Mouse (Mus musculus) layer of hippocampus, adult 2 months (tissue): ENCODE results near the gene Fkbp10. TPM values are rescaled to one million over a fixed set of nuclear protein-coding genes. Genes with fewer than 3 reads are reported as not detected.
A peak's percentile ranks its signal among the peaks of the same experiment; 100 is the strongest.

ENCODE experiments used
- DNase-seq, 2 experiments: peaks; one replicate each; pipeline ENCODE4 v3.0.0; 2022; ENCODE audit warnings: low spot score in 2 of 2
- H3K27ac ChIP-seq: fragments of 200-600 bp; 2 replicates; pipeline ENCODE4 v1.8.1; 2022
- H3K4me3 ChIP-seq: fragments of 200-600 bp; 2 replicates; pipeline ENCODE4 v1.8.1; 2022; ENCODE audit warnings: mild to moderate bottlenecking
- CTCF ChIP-seq: fragments of 200-600 bp; conservative IDR thresholded peaks from 2 replicates; pipeline ENCODE4 v1.8.1; 2022; ENCODE audit warnings: antibody characterized with exemption, mild to moderate bottlenecking, moderate library complexity
- total RNA-seq, 2 experiments: library from RNA; stranded (reverse); gene quantifications; 2 replicates each; pipeline ENCODE4 v1.2.3; 2021

Gene Fkbp10
- total RNA-seq, 2 experiments from 2014 or later, result 4.4 to 5.8 TPM

DNA sequence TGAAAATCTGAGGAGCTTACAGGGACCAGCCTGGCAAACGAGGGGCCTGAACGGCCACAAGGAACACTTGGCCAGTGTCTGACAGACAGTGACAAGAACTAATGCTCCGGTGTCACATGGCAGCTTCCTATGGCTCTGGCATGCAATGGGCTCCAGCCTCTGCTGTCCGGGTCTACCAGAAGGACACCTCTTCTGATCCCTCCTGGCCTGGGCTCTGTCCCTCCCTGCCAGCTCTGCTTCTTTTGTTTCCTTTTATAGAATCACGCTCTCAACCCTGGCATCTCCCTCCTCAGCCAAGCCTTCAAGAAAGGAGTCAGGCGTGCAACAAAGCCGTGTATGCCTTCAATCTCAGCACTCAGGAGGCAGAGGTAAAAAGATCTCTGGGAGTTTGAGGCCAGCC is 14.6 kb downstream of the Fkbp10 start:
- Histone ChIP-seq H3K27ac (peak overlapping the region; percentile 36; the same call in 1 of the 2 replicates), H3K4me3 (no peak overlapping the region)
- no peak for TF ChIP-seq CTCF
- DNase-seq, result no peak

DNA sequence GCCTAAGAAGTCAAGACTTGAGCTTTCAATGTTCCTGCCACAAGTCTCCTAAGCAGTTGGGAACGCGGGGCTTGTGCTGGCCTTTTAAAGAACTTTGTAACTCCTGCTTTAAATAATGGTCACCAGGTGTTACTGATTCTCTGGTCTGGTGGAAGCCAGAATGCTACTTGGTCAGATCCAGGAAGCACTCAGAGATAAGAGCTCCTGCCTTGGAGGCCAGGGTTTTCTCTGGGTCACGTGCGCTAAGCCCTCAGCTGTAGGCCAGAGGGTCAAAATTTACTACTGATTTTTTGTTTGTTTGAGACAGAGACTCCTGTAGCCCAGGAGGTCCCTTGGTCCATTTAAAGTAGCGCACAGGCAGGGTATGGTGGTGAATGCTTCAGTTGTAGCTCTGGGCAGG is 16.5 kb downstream of the Fkbp10 start:
- DNase-seq, result no peak
- no peak for TF ChIP-seq CTCF
- H3K4me3 ChIP-seq, result no peak overlapping the region
- no peak overlapping the region for H3K27ac ChIP-seq

DNA sequence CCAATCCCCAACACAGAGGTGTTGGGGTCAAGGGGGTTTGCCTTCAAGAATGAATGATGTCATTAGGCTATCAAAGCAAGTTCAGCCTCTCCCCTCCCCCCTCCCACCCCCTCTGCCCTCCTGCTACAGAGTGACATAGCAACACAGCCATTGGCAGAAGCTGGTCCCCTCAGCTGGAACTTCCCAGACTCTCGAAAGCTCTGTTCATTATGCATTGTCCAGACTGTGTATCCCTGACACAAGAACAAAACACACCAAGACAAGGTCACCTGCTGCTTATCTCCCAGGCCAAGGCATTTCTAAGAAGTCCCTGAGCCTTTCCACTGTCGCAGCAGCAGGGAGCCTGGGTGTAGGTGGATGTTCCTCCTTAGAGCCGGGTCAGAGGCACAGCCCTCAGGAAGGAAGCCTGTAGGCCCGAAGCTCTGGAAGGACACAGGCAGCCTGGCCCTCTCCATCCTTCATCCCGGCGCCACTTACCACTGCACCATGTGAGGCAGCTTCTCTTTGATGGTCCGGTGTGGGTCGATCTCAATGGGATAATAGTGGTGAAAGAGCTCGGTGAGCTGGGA is 20.3 kb downstream of the Fkbp10 start:
- TF ChIP-seq CTCF, result no peak
- no peak for DNase-seq
- H3K27ac ChIP-seq, result no peak overlapping the region
- no peak overlapping the region for H3K4me3 ChIP-seq

DNA sequence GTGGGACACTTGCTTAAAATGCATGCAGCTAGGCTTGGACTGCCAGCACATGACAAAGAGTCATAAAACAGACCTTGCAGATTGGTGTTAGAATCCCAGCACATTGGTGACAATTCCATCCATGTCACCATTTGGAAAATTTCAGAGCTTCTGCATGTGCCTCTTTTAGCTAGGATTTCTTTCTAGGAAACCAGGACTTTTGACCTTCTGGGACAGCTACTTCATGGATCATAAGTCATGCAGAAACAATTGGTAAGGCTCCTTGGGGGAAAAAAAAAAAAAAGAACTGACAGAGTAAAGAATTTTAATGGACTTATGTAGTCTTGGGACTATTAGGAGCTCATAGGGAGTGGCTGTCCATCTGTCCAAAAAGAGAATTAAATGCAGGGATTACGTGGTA is 22.4 kb downstream of the Fkbp10 start:
- no peak for DNase-seq
- no peak overlapping the region for H3K4me3 ChIP-seq
- no peak for TF ChIP-seq CTCF

DNA sequence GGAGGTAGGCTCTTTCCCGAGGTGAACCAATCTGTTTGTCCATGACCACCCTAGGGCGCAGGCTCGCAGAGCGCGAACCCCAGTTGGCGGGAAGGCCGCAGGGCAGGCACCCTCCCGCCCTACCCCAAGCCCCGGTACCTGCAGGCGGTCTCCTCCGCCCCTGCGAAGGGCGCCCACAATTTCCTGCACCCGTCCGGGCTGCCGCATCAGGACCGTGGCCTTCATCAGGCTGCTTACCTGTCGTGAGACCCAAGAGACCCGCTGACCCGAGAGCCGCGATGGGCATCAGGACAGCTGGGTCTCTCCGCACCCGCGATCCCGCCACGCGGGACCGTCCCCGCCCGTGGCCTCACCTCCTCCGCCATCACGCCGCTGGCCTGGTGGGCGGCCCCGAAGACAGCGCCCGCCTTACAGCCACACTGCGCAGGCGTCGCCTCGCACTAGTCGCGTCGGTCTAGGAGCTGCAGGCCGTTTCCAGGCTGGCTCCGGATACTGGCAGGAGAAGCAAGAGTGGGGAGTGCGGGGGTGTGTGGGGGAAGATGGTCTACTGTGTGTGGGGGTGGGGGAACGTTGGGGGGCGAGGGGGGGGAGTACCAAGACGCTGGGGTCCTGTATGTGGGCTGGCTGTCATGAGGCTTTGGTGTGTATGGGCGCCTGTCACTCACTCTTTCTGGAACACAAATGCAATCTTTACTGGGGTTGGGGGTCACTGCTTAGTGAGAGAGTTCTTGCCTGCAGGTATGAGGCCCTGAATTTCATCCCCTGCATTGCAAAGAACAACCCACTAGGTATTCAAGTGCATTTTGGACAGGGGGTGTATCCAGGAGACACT is 25.4 kb downstream of the Fkbp10 start:
- DNase-seq, result peak; percentile 80 to 85
- TF ChIP-seq CTCF, result no peak
- H3K27ac ChIP-seq, result peak overlapping the region; percentile 95
- H3K4me3 ChIP-seq, result peak overlapping the region; percentile 83

More for the DNA sequence above, 22.4 kb downstream of the Fkbp10 start:
- no peak overlapping the region for H3K27ac ChIP-seq

DNA sequence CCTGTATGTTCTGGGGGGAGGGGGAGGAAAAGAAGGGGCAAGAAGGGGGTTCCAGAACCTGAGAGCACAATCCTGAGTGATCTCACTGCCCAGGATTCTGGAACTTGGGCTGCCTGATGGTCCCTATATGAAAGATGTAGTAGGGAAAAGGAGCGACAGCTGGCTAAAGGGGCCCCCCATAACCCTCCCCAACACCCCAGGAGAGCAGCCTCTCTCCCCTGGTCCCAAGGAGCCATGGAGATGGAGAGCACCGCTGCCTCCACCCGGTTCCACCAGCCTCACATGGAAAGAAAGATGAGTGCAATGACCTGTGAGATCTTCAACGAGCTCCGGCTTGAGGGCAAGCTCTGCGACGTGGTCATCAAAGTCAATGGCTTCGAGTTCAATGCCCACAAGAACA is 26.3 kb downstream of the Fkbp10 start, which contains the start of the genes Nt5c3b and Klhl10:
Nt5c3b (minus strand) TSS at position 12 of the 400 bp plus-strand sequence.
Klhl10 (plus strand) TSS at position 121 of the 400 bp plus-strand sequence.
- Histone ChIP-seq H3K27ac (peak within 1 kb of the TSS; percentile 95), H3K4me3 (peak within 1 kb of the TSS; percentile 83)
- TF ChIP-seq CTCF, result no peak
- DNase-seq, result no peak

DNA sequence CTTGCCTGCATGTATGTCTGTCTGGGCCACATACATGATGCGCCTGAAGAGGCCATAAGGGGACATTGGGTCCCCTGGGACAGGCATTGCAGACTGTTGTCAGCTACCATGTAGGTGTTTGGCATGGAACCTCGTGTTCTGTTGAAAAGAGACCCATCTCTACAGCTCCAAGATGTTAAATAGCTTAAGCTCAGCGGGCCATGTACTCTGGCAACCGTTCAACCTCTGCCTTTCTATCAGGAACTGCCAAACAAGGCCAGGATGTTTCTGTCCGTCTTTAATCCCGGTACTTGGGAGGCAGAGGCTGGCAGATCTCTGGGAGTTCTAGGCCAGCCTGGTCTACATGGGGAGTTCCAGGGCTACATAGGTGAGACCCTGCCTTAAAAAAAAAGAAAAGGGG is 27.1 kb downstream of the Fkbp10 start:
- Histone ChIP-seq H3K4me3 (no peak overlapping the region), H3K27ac (no peak overlapping the region)
- no peak for DNase-seq
- no peak for TF ChIP-seq CTCF

DNA sequence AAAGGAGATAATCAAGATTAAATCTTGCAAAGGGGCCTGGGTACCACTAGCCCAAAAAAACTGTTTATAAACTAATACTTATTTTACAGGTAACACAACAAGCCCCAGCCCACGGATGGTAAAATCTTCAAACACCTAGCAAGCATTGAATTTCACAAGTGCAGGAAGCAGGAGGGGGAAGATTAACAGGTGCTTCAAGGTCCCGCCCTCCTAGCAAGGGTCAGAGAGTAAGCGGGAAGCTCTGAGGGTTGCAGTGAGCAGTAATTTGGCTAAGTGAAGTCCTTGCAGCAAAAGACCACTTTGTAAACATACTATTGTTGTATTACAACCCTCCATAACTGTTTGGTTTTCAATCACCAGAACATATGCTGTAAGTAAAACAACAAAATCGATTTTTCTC is 41.8 kb downstream of the Fkbp10 start:
- H3K4me3 ChIP-seq, result no peak overlapping the region
- no peak for DNase-seq
- TF ChIP-seq CTCF, result no peak
- no peak overlapping the region for H3K27ac ChIP-seq

DNA sequence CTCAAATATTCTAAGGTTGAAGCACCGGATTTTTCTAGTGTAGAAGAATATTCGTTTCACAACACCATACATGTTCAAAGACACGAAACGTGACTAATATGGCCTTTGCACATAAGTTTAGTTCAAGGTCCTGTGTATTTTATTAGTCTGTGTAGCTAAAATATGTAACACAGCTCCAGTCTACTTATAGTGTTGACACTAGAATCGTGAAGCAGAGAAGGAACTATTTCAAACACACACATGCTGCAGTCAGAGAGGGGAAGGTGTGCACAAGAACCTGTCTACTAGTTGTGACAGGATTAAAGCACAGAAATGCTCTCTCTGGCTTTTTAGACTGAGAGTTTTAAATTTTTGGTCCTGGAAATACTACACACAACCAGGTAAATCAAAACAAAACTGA is 42.2 kb downstream of the Fkbp10 start:
- DNase-seq, result no peak
- no peak overlapping the region for H3K4me3 ChIP-seq
- TF ChIP-seq CTCF, result no peak
- no peak overlapping the region for H3K27ac ChIP-seq

DNA sequence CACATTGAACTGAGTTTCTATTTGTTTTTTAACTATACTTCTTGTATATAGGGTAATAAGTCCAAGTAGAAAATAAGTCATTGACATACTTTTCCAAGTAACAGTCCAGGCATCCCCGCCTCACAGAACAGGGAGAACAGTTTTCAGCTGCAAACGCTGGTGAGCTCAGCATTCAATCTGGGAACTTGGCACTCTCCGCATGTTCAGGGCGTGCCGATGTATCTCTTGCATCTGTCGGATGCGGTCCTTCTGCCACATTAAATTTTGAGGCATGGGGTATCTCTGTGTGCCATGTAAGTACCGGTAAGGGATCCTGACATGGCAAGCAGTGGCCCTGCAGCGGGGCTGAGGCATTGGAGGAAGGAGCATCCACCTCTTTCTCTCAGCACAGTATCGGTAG is 47.2 kb downstream of the Fkbp10 start:
- H3K4me3 ChIP-seq, result peak overlapping the region; percentile 11; the same call in 1 of the 2 replicates
- no peak for TF ChIP-seq CTCF
- peak overlapping the region; percentile 74 for H3K27ac ChIP-seq
- DNase-seq, result peak; percentile 55 to 74

DNA sequence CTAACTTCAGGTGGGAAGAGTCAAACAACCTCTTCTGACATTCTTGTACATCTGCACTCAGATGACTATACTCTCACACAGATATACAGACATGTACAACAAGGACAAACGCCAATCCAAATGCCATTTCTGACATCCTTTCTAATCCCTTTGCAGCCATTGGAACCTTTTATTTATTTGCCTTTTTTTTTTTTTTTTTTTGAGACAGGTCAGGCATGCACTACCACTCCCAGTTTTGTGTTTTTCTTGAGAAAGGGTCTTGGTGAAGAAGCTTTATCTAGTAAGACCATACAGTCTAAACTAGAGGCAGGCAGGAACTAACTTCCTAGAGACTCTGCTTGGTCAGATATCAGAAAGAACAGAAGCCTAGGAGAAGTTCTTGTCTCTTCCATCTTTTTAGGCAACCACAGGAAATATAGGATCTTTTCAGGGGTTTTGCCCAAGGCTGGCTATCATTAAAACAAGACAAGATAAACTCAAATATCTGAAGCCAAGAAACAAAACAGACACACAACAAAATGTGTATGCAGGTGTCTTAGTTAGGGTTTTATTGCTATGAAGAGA is 49.8 kb downstream of the Fkbp10 start:
- no peak overlapping the region for H3K4me3 ChIP-seq
- no peak for DNase-seq
- TF ChIP-seq CTCF, result no peak
- no peak overlapping the region for H3K27ac ChIP-seq

DNA sequence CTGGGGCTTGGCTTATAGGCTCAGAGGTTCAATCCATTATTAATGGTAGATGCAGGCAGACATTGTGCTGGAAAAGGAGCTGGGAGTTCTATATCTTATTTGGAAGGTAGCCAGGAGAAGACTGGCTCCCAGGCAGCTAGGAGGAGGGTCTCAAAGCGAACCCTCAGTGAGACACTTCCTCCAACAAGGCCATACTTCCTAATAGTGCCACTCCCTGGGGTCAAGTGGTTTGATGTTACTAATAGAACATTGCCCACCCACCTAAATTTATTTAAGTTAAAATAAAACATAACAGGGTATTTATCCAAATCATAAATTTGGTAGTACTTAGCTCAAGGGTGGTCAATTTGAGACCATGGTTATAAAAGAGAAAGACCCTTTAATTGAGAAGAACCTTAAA is 50.3 kb downstream of the Fkbp10 start:
- Histone ChIP-seq H3K4me3 (no peak overlapping the region), H3K27ac (no peak overlapping the region)
- TF ChIP-seq CTCF, result no peak
- no peak for DNase-seq
